Mouse (Mus musculus): ENCODE data around the gene Rbfox3.

GRCm38 (mm10) chr11:118558193-118558592 lies 353.2 kb downstream of the Rbfox3 start:
- TF ChIP-seq CTCF (IDR thresholded peaks at IDR 0.05) (no peak), EP300 (IDR thresholded peaks at IDR 0.05) (no peak)

All from lung, postnatal 0 days (tissue).